Mouse (Mus musculus) G1E (cell line): Measurements from ENCODE around the gene Fam20a. TPM values are rescaled to one million over a fixed set of nuclear protein-coding genes. Genes with fewer than 3 reads are reported as not detected.
A peak's percentile ranks its signal among the peaks of the same experiment; 100 is the strongest.

Experiments used
- ATAC-seq: 2 replicates; pipeline ENCODE4 v1.8.0; 2016; ENCODE audit warnings: mild to moderate bottlenecking; ENCODE audit not compliant: insufficient number of reproducible peaks, poor library complexity, low FRiP score, severe bottlenecking; ENCODE audit errors: extremely low read depth
- DNase-seq: peaks from one replicate; pipeline ENCODE4 v3.0.0; 2012; ENCODE audit warnings: low spot score
- H3K27me3 ChIP-seq: 2 replicates; pipeline ENCODE4 v1.6.1; 2012; ENCODE audit warnings: mild to moderate bottlenecking, low read length, inconsistent platforms; ENCODE audit not compliant: insufficient read depth
- H3K36me3 ChIP-seq: replicated peaks from 2 replicates; pipeline ENCODE3; 2012; ENCODE audit warnings: mild to moderate bottlenecking, inconsistent platforms
- H3K4me1 ChIP-seq: 2 replicates; pipeline ENCODE4 v1.6.1; 2012; ENCODE audit warnings: low read depth, low read length, inconsistent platforms, mixed read lengths; ENCODE audit not compliant: insufficient read depth
- H3K4me3 ChIP-seq: 2 replicates; pipeline ENCODE4 v1.5.1; 2012; ENCODE audit warnings: low read depth, mild to moderate bottlenecking, inconsistent platforms, low read length, moderate library complexity, mixed read lengths
- H3K9me3 ChIP-seq: replicated peaks from 2 replicates; pipeline ENCODE4 v1.6.1; 2012; ENCODE audit warnings: inconsistent platforms
- CTCF ChIP-seq: IDR thresholded peaks from 2 replicates; pipeline ENCODE4 v1.5.1; 2012; ENCODE audit warnings: low read depth, low read length, inconsistent platforms, mixed read lengths
- GATA1 ChIP-seq: IDR thresholded peaks from 2 replicates; pipeline ENCODE4 v1.6.1; 2012; ENCODE audit warnings: borderline replicate concordance, low read length, inconsistent platforms, mixed read lengths
- GATA2 ChIP-seq: IDR thresholded peaks from 2 replicates; pipeline ENCODE4 v1.6.1; 2012; ENCODE audit warnings: low read depth, low read length, inconsistent platforms, borderline replicate concordance
- POLR2AphosphoS5 ChIP-seq: IDR thresholded peaks from 2 replicates; pipeline ENCODE4 v1.6.1; 2012; ENCODE audit warnings: low read depth, low read length, inconsistent platforms; ENCODE audit not compliant: insufficient replicate concordance
- TAL1 ChIP-seq: conservative IDR thresholded peaks from 2 replicates; pipeline ENCODE4 v1.6.1; 2012; ENCODE audit warnings: low read depth, low read length, inconsistent platforms, mixed read lengths
- polyA plus RNA-seq: library from polyadenylated mRNA; stranded (reverse); fragments of >175 nt; gene quantifications from 2 replicates; pipeline ENCODE4 v1.2.3, GENCODE M21; 2012
- total RNA-seq, 2 experiments: library from RNA; stranded (forward) in 1 of 2; stranded (reverse) in 1 of 2; fragments of 200-1000 nt in 1 of 2; fragments of >200 nt in 1 of 2; fragmentation: Nextera tagmentation in 1 of 2; gene quantifications; 2 replicates each; pipeline ENCODE4 v1.2.3; 2014 to 2017

Gene Fam20a
- total and polyA plus RNA-seq, 3 experiments: 0.05 TPM; not detected in 2

- DNase-seq (no peak), ATAC-seq (no peak)
- no peak overlapping the region for H3K4me3 ChIP-seq
- TF ChIP-seq CTCF: no peak
- no peak for TF ChIP-seq GATA2
- TF ChIP-seq TAL1: no peak
- TF ChIP-seq POLR2AphosphoS5: no peak
- no peak for TF ChIP-seq GATA1
- peaks cover 2% of the 10 kb centered on the region; the same call in 1 of the 2 replicates for H3K4me1 ChIP-seq
- H3K9me3 ChIP-seq: no peaks in the 10 kb centered on the region
- no peaks in the 10 kb centered on the region for H3K27me3 ChIP-seq
- H3K36me3 ChIP-seq: peaks cover 63% of the 10 kb centered on the region
These were observed 50.7 kb downstream of the Fam20a start for GRCm38 (mm10) chr11:109671136-109672020.

DNA sequence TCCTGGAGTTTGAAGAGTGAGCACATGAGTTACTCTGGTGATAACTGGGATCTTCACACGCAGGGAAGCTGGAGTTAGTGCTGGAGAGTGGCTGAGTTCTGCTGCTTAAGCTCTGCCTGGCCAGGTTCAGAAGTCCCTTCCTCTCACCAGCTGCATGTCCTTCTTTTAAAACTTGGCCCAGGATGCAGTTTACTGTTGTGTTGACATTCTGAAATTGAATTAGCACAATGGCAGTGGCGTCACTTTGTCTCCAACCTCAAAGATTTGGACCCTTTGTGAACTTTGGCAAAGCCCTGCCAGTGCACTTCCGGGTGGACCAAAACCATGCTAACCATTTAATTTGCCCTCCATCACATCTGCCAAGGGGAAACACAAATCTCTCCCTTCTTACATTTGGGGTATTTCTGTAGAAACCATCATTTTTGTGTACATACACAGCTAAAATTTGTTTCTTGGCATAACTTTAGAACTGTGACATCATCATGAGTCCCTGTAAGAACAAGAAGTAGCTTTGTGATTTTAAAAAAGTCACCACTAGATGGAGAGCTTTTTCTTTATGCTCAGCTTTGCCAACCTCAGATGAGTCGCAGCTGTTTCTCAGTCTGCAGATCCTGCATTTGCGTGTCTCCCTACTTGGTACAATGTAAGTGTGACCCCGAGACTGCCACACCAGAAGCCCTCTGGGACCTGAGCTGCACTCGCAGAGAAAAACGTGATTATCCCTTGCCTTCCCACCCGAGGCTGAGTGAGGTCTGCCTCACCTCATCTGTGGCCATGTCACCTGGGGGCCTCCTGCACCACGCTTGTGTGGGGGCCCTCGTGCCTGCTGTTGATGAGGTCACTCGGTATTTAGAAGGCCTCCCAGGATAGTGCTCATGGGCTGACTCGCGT, 51.8 kb downstream of the Fam20a start:
- ATAC-seq (peak; percentile 46), DNase-seq (no peak)
- TF ChIP-seq POLR2AphosphoS5 (no peak), GATA2 (no peak), TAL1 (no peak), GATA1 (no peak), CTCF (no peak)
- Histone ChIP-seq H3K27me3 (no peaks in the 10 kb centered on the region), H3K36me3 (peaks cover 74% of the 10 kb centered on the region), H3K9me3 (no peaks in the 10 kb centered on the region), H3K4me1 (peaks cover 2% of the 10 kb centered on the region; the same call in 1 of the 2 replicates), H3K4me3 (no peak overlapping the region)

GRCm38 (mm10) chr11:109669149-109669708, 52.9 kb downstream of the Fam20a start:
- peaks cover 2% of the 10 kb centered on the region; the same call in 1 of the 2 replicates for H3K4me1 ChIP-seq
- DNase-seq: no peak
- H3K36me3 ChIP-seq: peaks cover 84% of the 10 kb centered on the region
- H3K27me3 ChIP-seq: no peaks in the 10 kb centered on the region
- TF ChIP-seq POLR2AphosphoS5: no peak
- TF ChIP-seq CTCF: no peak
- TF ChIP-seq GATA1: no peak
- TF ChIP-seq GATA2: no peak
- TF ChIP-seq TAL1: no peak
- no peaks in the 10 kb centered on the region for H3K9me3 ChIP-seq
- ATAC-seq: no peak
- H3K4me3 ChIP-seq: no peak overlapping the region

- H3K4me1 ChIP-seq: peaks cover 2% of the 10 kb centered on the region; the same call in 1 of the 2 replicates
- no peak for DNase-seq
- no peaks in the 10 kb centered on the region for H3K27me3 ChIP-seq
- no peak overlapping the region for H3K4me3 ChIP-seq
- H3K9me3 ChIP-seq: no peaks in the 10 kb centered on the region
- TF ChIP-seq GATA2 (no peak), POLR2AphosphoS5 (no peak), GATA1 (no peak), TAL1 (no peak)
- H3K36me3 ChIP-seq: peaks cover 93% of the 10 kb centered on the region
- ATAC-seq: no peak
These were observed 53.9 kb downstream of the Fam20a start for GRCm38 (mm10) chr11:109668115-109668725.

GRCm38 (mm10) chr11:109667371-109667770, 54.7 kb downstream of the Fam20a start:
- DNase-seq (no peak), ATAC-seq (no peak)
- Histone ChIP-seq H3K4me1 (peaks cover 2% of the 10 kb centered on the region; the same call in 1 of the 2 replicates), H3K27me3 (no peaks in the 10 kb centered on the region), H3K9me3 (no peaks in the 10 kb centered on the region), H3K36me3 (peaks cover 96% of the 10 kb centered on the region), H3K4me3 (no peak overlapping the region)
- no peak for TF ChIP-seq TAL1
- no peak for TF ChIP-seq GATA1
- TF ChIP-seq POLR2AphosphoS5: no peak
- no peak for TF ChIP-seq CTCF
- TF ChIP-seq GATA2: no peak
